ENCODE assay signal across 16 mouse cellular contexts in the genomic region with DNA sequence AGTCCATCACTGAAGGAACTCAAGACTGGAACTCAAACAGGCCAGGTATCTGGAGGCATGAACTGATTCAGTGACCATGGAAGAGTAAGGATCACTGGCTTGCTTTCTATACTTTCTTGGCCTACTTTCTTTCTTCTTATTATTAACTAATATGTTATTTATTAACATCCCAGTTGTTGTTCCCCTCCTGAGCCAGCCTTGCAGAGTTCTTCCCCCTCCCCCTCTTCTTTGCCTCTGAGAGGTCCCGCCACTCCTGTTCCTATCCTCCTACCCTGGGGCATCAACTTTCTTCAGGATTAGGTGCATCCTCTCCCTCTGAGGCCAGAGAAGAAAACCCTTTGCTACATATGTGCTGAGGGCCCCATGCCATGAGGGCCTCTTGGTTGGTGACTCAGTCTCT.
"Had no signal": no experiment of that assay in that cellular context is flagged by ENCODE, and none has a peak within 500 bp of the region (broad histone marks: within the 10 kb centered on the region; RNA-seq: fewer than 3 reads in every experiment).

No protein-coding gene starts in this region.

- H3K9ac ChIP-seq: liver, postnatal 0 days; lung, embryonic 15.5 days; midbrain, embryonic 12.5 days; neural tube, embryonic 12.5 days; stomach, embryonic 15.5 days had no signal

- H3K4me3 ChIP-seq: lung, embryonic 15.5 days; midbrain, embryonic 10.5 days; midbrain, embryonic 12.5 days; neural tube, embryonic 12.5 days; stomach, embryonic 15.5 days had no signal

- ATAC-seq: liver, postnatal 0 days; midbrain, embryonic 16.5 days had no signal

- DNase-seq: liver, postnatal 0 days; lung, adult 2 months; lung, postnatal 10 days; lung, postnatal 4 days; midbrain, embryonic 14.5 days; right cerebral cortex, postnatal 14 days; thymus, adult 2 months; thymus, postnatal 25 days; thymus, postnatal 4 days had no signal

- H3K9me3 ChIP-seq: lung, embryonic 15.5 days; midbrain, embryonic 10.5 days; midbrain, embryonic 12.5 days; neural tube, embryonic 12.5 days; stomach, embryonic 15.5 days had no signal

- H3K27me3 ChIP-seq: lung, embryonic 15.5 days; midbrain, embryonic 12.5 days; neural tube, embryonic 12.5 days; stomach, embryonic 15.5 days had no signal

- H3K36me3 ChIP-seq: lung, embryonic 15.5 days; midbrain, embryonic 10.5 days; midbrain, embryonic 12.5 days; neural tube, embryonic 12.5 days; stomach, embryonic 15.5 days had no signal

- H3K4me2 ChIP-seq: lung, embryonic 15.5 days; midbrain, embryonic 12.5 days; neural tube, embryonic 12.5 days; stomach, embryonic 15.5 days had no signal

- H3K4me1 ChIP-seq: lung, embryonic 15.5 days; midbrain, embryonic 10.5 days; midbrain, embryonic 12.5 days; neural tube, embryonic 12.5 days; stomach, embryonic 15.5 days had no signal

- H3K27ac ChIP-seq: lung, embryonic 15.5 days; midbrain, embryonic 10.5 days; midbrain, embryonic 12.5 days; neural tube, embryonic 12.5 days; stomach, embryonic 15.5 days; stomach, postnatal 0 days had no signal
